Mouse (Mus musculus) liver, embryonic 12.5 days (tissue): ENCODE results near the gene Phactr3. TPM values are rescaled to one million over a fixed set of nuclear protein-coding genes. Genes with fewer than 3 reads are reported as not detected.

Source experiments
- ATAC-seq: fragments of 200-750 bp; cut with Nextera tagmentation; 2 replicates; pipeline ENCODE4 v1.8.0; 2017; ENCODE audit warnings: moderate number of reproducible peaks, mild to moderate bottlenecking, moderate library complexity
- H3K27ac ChIP-seq: fragments of 300-500 bp; sonication (generic); 2 replicates; pipeline ENCODE4 v1.5.1; 2016; ENCODE audit warnings: mild to moderate bottlenecking
- H3K27me3 ChIP-seq: fragments of 300-500 bp; sonication (generic); replicated peaks from 2 replicates; pipeline ENCODE4 v1.6.1; 2016; ENCODE audit warnings: mild to moderate bottlenecking, moderate library complexity
- H3K36me3 ChIP-seq: fragments of 300-500 bp; sonication (generic); 2 replicates; pipeline ENCODE4 v1.6.1; 2016; ENCODE audit warnings: mild to moderate bottlenecking, moderate library complexity
- H3K4me1 ChIP-seq: fragments of 300-500 bp; sonication (generic); 2 replicates; pipeline ENCODE4 v1.6.1; 2016
- H3K4me2 ChIP-seq: fragments of 300-500 bp; sonication (generic); 2 replicates; pipeline ENCODE4 v1.6.1; 2016; ENCODE audit warnings: mild to moderate bottlenecking, moderate library complexity
- H3K4me3 ChIP-seq: fragments of 300-500 bp; sonication (generic); 2 replicates; pipeline ENCODE4 v1.5.1; 2016; ENCODE audit warnings: mild to moderate bottlenecking, moderate library complexity
- H3K9ac ChIP-seq: fragments of 300-500 bp; sonication (generic); 2 replicates; pipeline ENCODE4 v1.6.1; 2016; ENCODE audit warnings: mild to moderate bottlenecking, moderate library complexity
- H3K9me3 ChIP-seq: fragments of 300-500 bp; sonication (generic); replicated peaks from 2 replicates; pipeline ENCODE4 v1.6.1; 2016; ENCODE audit warnings: mild to moderate bottlenecking, moderate library complexity
- WGBS: fragments of 180-500 bp; shearing (Covaris S2); methylation state at CpG from one replicate; pipeline ENCODE4 v1.1.7; 2016; ENCODE audit not compliant: insufficient replicate concordance; 5-methylcytosine and 5-hydroxymethylcytosine counted together
- polyA plus RNA-seq: library from polyadenylated mRNA; unstranded; fragments of >200 nt; fragmentation: Nextera tagmentation; extraction: Ambion mirVana; gene quantifications from 2 replicates; pipeline ENCODE4 v1.2.1, GENCODE M21; 2016

Phactr3 gene
- polyA plus RNA-seq, 1 experiment from 2014 or later, result 0.18 TPM

GRCm38 (mm10) chr2:178241374-178241773 is 122.6 kb downstream of the Phactr3 start:
- ATAC-seq, result no peak
- Histone ChIP-seq H3K27ac (no peak overlapping the region), H3K9me3 (no peaks in the 10 kb centered on the region), H3K27me3 (no peaks in the 10 kb centered on the region), H3K4me1 (no peaks in the 10 kb centered on the region), H3K36me3 (no peaks in the 10 kb centered on the region), H3K9ac (no peak overlapping the region), H3K4me2 (no peak overlapping the region), H3K4me3 (no peak overlapping the region)
- 53% methylated on average over 3 of the region's 3 CpGs for whole genome bisulfite sequencing

- H3K4me1 ChIP-seq, result no peaks in the 10 kb centered on the region
- H3K27me3 ChIP-seq, result no peaks in the 10 kb centered on the region
- no peak overlapping the region for H3K4me2 ChIP-seq
- no peak for ATAC-seq
- no peaks in the 10 kb centered on the region for H3K9me3 ChIP-seq
- no peaks in the 10 kb centered on the region for H3K36me3 ChIP-seq
- H3K4me3 ChIP-seq, result no peak overlapping the region
- H3K9ac ChIP-seq, result no peak overlapping the region
- no peak overlapping the region for H3K27ac ChIP-seq
- WGBS, result 35% methylated on average over 3 of the region's 3 CpGs
Measured at GRCm38 (mm10) chr2:178242996-178243395, 124.2 kb downstream of the Phactr3 start.

- no peak overlapping the region for H3K4me2 ChIP-seq
- H3K36me3 ChIP-seq, result no peaks in the 10 kb centered on the region
- H3K4me3 ChIP-seq, result no peak overlapping the region
- no peaks in the 10 kb centered on the region for H3K4me1 ChIP-seq
- H3K27me3 ChIP-seq, result no peaks in the 10 kb centered on the region
- H3K9me3 ChIP-seq, result no peaks in the 10 kb centered on the region
- H3K9ac ChIP-seq, result no peak overlapping the region
- no peak for ATAC-seq
- no peak overlapping the region for H3K27ac ChIP-seq
- WGBS, result 76% methylated on average over 1 of the region's 1 CpGs
Measured at GRCm38 (mm10) chr2:178244866-178245265, 126.1 kb downstream of the Phactr3 start.

- Histone ChIP-seq H3K27me3 (no peaks in the 10 kb centered on the region), H3K27ac (no peak overlapping the region), H3K36me3 (no peaks in the 10 kb centered on the region), H3K4me2 (no peak overlapping the region), H3K4me1 (no peaks in the 10 kb centered on the region), H3K9ac (no peak overlapping the region), H3K4me3 (no peak overlapping the region), H3K9me3 (no peaks in the 10 kb centered on the region)
- ATAC-seq, result no peak
- WGBS, result 51% methylated on average over 5 of the region's 5 CpGs
Measured at GRCm38 (mm10) chr2:178245841-178246240, 127.1 kb downstream of the Phactr3 start.

- no peak overlapping the region for H3K4me3 ChIP-seq
- peak; percentile 35; the same call in 1 of the 2 replicates for ATAC-seq
- H3K4me2 ChIP-seq, result no peak overlapping the region
- H3K9me3 ChIP-seq, result no peaks in the 10 kb centered on the region
- H3K27me3 ChIP-seq, result no peaks in the 10 kb centered on the region
- H3K9ac ChIP-seq, result no peak overlapping the region
- H3K36me3 ChIP-seq, result no peaks in the 10 kb centered on the region
- H3K27ac ChIP-seq, result no peak overlapping the region
- H3K4me1 ChIP-seq, result no peaks in the 10 kb centered on the region
- WGBS, result 44% methylated on average over 4 of the region's 4 CpGs
Measured at GRCm38 (mm10) chr2:178246767-178247166, 128.0 kb downstream of the Phactr3 start.

- no peak; the same call in 1 of the 2 replicates for ATAC-seq
Measured at GRCm38 (mm10) chr2:178247274-178247673, 128.5 kb downstream of the Phactr3 start.

GRCm38 (mm10) chr2:178257117-178257825 is 138.5 kb downstream of the Phactr3 start:
- peak; percentile 48; the same call in 1 of the 2 replicates for ATAC-seq
- Histone ChIP-seq H3K9me3 (no peaks in the 10 kb centered on the region), H3K4me2 (no peak overlapping the region), H3K27ac (no peak overlapping the region), H3K4me1 (no peaks in the 10 kb centered on the region), H3K4me3 (no peak overlapping the region), H3K36me3 (no peaks in the 10 kb centered on the region), H3K9ac (no peak overlapping the region), H3K27me3 (no peaks in the 10 kb centered on the region)
- 2% methylated on average over 3 of the region's 3 CpGs for WGBS

More at GRCm38 (mm10) chr2:178247274-178247673, 128.5 kb downstream of the Phactr3 start:
- no peaks in the 10 kb centered on the region for H3K4me1 ChIP-seq
- no peak overlapping the region for H3K4me2 ChIP-seq
- H3K9ac ChIP-seq, result no peak overlapping the region
- H3K4me3 ChIP-seq, result no peak overlapping the region
- H3K9me3 ChIP-seq, result no peaks in the 10 kb centered on the region
- no peaks in the 10 kb centered on the region for H3K36me3 ChIP-seq
- H3K27ac ChIP-seq, result no peak overlapping the region
- no peaks in the 10 kb centered on the region for H3K27me3 ChIP-seq
- WGBS, result 46% methylated on average over 8 of the region's 8 CpGs

- Histone ChIP-seq H3K9me3 (no peaks in the 10 kb centered on the region), H3K4me2 (no peak overlapping the region), H3K9ac (no peak overlapping the region), H3K36me3 (no peaks in the 10 kb centered on the region), H3K27ac (no peak overlapping the region), H3K27me3 (no peaks in the 10 kb centered on the region), H3K4me1 (no peaks in the 10 kb centered on the region), H3K4me3 (no peak overlapping the region)
- no peak for ATAC-seq
- WGBS, result 19% methylated on average over 2 of the region's 2 CpGs
Measured at GRCm38 (mm10) chr2:178257986-178258555, 139.3 kb downstream of the Phactr3 start.

- Histone ChIP-seq H3K4me3 (no peak overlapping the region), H3K4me1 (no peaks in the 10 kb centered on the region), H3K4me2 (no peak overlapping the region), H3K9me3 (no peaks in the 10 kb centered on the region), H3K36me3 (no peaks in the 10 kb centered on the region), H3K9ac (no peak overlapping the region), H3K27ac (no peak overlapping the region), H3K27me3 (no peaks in the 10 kb centered on the region)
- WGBS, result 55% methylated on average over 4 of the region's 4 CpGs
- ATAC-seq, result no peak
Measured at GRCm38 (mm10) chr2:178263055-178263454, 144.3 kb downstream of the Phactr3 start.

GRCm38 (mm10) chr2:178264389-178264788 is 145.6 kb downstream of the Phactr3 start:
- Histone ChIP-seq H3K4me3 (no peak overlapping the region), H3K27me3 (no peaks in the 10 kb centered on the region), H3K36me3 (no peaks in the 10 kb centered on the region), H3K4me2 (no peak overlapping the region), H3K27ac (no peak overlapping the region), H3K9ac (no peak overlapping the region), H3K4me1 (no peaks in the 10 kb centered on the region), H3K9me3 (no peaks in the 10 kb centered on the region)
- 5% methylated on average over 8 of the region's 8 CpGs for WGBS
- peak; percentile 64; the same call in 1 of the 2 replicates for ATAC-seq

- 27% methylated on average over 2 of the region's 2 CpGs for whole genome bisulfite sequencing
- Histone ChIP-seq H3K36me3 (no peaks in the 10 kb centered on the region), H3K4me2 (no peak overlapping the region), H3K9me3 (no peaks in the 10 kb centered on the region), H3K27me3 (no peaks in the 10 kb centered on the region), H3K27ac (no peak overlapping the region), H3K9ac (no peak overlapping the region), H3K4me3 (no peak overlapping the region), H3K4me1 (no peaks in the 10 kb centered on the region)
- no peak for ATAC-seq
Measured at GRCm38 (mm10) chr2:178265454-178265853, 146.7 kb downstream of the Phactr3 start.

- Histone ChIP-seq H3K4me1 (no peaks in the 10 kb centered on the region), H3K27me3 (no peaks in the 10 kb centered on the region), H3K4me2 (no peak overlapping the region), H3K36me3 (no peaks in the 10 kb centered on the region), H3K27ac (no peak overlapping the region), H3K9me3 (no peaks in the 10 kb centered on the region), H3K4me3 (no peak overlapping the region), H3K9ac (no peak overlapping the region)
- no peak for ATAC-seq
- WGBS, result 42% methylated on average over 2 of the region's 2 CpGs
Measured at GRCm38 (mm10) chr2:178270794-178271193, 152.0 kb downstream of the Phactr3 start.
